Mouse (Mus musculus) urinary bladder, postnatal 10 days (tissue): ENCODE results near the gene Ccdc38.

Experiments
- DNase-seq: peaks from one replicate; pipeline ENCODE4 v3.0.0; 2022; ENCODE audit warnings: low spot score

Ccdc38 gene

DNA sequence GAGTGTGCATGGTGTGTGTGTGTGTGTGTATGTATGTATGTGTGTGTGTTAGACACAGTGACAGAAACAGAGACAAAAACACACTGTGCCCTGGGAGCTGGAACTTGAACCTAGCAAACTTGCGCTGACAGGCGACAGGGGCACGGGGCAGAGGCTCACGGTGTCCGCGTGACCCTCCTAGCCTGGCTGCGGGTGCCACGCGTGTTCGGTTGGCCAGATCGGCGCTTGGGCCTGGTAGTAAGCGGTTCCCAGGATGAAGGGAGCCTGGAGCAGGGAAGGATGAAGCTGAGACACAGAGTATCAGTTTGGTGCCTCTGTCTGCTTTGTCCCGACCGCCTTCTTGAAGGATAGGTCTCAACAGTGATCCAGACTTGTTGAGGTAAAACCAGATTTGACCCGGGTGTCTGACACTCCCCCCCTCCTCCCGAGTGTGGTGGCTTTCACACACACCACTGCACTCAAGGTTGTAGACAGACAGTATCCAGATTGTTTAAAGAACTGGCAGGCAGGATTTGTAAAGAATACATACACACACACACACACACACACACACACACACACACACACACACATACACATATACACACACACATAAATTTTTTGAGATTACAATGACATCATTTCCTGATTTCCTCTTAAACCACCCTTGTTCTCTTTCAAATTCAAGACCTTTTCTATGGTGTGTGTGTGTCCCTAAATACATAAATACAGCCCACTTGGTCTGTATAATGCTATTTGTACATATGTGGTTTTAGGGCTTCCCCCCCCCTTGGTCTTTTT lies at the start of gene Ccdc38:
TSS of gene Ccdc38 (plus strand) at position 202 of the 780 bp plus-strand sequence.
- DNase-seq: no peak

DNA sequence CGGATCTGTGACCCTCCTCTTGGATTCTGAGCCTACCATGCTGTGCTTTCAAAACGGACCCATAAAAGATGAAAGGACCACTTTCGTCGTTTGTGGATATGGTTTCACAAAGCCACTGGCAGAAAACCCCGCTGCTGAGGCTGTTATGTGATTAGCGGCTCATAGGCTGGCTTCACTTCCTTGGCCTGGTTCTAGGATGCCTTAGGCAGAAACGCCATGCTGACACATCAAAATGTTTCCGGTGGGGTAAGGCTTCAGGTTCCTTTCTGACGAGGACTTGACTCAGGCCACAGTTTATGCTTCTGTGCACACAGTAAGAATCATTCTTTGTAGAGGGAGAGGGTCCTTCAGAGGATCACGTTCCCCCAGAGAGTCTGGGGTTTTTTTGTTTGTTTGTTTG lies 39.6 kb upstream of the Ccdc38 start:
- DNase-seq: no peak

DNA sequence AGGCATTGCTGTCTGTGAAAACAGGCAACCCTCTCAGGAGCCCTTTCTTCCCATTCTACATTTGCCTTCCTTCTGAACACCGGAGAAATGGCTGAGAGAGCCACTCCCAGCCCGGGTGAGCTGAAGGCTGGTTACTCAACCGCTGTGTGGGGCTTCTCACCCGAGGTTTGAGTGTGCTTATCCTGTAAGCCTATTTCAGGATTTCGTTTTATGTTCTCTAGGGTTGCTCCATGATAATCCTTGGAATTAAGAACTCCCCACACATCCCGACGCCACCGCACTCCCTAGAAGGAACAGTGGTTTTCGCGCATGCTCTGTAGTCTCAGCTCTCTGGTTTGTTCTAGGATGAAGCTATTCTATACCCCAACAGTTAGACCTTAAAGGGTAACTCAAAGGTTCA lies 39.1 kb upstream of the Ccdc38 start:
- no peak for DNase-seq

DNA sequence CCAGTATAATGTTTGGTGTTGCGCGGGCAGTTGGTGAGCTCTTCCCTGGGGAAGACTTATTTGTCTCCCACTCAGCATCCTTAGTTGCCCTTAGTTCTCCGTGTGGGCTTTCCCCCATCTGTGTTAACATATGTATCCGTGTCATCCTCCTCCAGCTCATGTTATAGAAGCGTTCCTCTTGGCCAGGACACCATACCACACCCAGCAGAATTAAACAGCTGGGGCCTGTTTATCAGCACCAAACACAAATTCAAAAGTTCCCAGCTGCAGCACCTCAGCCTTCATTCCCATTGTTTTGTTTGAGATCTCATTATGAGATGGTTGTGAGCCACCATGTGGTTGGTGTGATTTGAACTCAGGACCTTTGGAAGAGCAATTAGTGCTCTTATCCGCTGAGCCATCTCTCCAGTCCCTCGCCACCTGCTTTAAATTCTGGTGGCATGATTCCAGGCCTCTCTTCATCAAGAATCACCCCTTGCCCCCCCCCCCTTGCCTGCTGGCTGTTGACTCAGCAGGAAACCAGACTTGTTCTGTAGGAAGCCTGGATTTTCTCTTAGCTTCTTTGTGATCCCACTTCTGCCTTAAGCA lies 32.0 kb upstream of the Ccdc38 start:
- DNase-seq: no peak

DNA sequence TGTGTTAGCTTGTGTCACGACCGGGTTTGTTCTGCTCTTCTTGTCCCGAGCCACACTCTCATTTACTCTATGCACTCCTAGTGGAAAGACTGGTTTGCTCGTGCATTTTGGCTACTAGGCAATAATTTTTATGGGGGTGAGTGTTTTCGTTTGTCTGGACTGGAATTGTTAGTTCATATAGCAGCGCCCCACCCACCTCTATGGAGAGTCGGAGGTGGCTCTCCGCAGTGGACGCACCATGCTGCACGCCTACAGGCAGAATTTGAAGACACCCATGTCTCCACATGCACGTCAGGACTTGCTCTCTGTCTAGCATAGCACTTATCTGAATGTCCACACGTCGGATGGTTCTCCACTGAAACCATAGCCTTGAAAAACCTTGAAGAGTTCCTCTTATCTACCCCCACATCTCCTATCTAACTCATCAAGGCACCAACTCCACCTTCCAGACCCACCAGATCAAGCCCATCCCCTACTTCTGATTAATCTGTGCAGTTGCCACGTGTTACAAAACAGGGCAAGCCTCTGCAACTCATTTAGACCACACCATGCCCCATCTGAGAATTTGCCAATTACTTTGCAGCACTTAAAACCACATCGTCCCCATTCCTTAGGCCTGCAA lies 30.8 kb upstream of the Ccdc38 start:
- no peak for DNase-seq

DNA sequence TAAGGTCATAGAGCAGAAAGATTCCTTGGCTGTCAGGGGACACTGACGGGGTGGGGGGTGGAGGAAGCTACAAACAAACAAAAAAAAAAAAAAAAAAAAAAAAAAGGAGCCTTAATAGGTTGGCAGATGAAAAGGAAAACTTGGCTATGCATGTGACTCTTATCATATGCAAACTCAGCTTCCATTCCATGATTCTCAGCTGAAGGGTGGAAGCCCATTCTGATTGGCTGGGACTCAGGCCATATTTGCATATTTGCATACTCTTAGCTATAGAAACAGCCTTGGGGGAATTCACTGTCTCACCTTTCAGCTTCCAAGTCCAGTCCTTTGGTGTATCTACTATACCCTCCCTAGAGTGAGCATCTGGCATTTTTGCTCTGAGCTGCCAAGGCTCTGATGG lies 25.0 kb upstream of the Ccdc38 start:
- no peak for DNase-seq

DNA sequence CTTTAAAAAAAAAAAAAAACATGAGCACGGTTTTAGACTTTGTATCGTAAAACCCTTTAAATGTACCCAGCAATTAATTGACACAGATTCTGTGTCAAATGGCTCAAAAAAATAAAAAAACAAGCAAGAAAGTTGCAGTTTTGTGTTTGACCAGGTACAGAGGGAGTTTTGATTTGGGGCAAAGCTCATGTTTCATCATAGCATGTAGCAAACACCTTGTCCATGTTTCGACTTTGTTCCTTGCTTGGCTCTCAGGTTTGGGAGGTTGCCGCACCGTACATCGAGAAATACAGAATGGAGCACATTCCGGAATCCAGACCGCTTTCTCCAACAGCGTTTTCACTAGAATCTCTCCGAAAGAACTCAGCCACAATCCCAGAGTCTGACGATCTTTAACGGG lies 24.5 kb upstream of the Ccdc38 start:
- no peak for DNase-seq

DNA sequence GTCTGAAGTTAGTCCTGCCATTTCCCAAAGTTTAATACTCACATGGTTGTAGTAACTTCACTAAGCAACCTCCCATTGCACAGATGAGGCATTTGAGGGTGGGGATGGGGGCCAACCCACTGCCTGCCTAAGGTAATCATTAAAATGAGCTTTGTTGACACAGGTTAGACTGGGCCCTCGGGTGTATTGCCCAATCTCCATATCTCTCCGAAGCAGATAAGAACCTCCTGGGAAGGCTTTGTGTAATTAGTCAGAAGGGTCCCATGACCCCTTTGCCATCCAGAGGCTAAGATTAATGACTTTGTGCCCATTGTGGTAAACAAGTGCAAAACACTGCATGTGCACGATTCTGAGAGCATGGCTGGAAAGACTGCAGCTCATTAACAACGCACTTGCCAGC lies 22.7 kb upstream of the Ccdc38 start:
- DNase-seq: no peak

DNA sequence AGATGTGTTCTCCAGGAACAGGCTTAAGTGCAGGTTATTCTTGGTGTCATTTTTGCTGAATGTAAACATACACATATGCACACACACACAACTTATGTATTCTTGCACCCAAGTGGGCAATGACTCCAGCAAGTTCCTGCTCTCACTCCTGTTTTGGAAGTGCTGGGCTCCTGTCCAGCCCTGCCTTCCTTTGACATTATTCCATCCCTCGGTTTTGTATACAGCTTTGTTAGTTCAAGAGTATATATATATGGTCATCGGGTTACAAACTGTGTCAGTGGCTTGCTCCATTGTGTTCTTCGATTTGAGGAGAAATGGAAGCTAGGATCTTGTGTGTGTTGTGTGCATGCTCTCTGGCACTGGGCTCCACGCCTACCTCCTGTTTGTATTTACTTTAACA lies 22.2 kb upstream of the Ccdc38 start:
- DNase-seq: no peak

DNA sequence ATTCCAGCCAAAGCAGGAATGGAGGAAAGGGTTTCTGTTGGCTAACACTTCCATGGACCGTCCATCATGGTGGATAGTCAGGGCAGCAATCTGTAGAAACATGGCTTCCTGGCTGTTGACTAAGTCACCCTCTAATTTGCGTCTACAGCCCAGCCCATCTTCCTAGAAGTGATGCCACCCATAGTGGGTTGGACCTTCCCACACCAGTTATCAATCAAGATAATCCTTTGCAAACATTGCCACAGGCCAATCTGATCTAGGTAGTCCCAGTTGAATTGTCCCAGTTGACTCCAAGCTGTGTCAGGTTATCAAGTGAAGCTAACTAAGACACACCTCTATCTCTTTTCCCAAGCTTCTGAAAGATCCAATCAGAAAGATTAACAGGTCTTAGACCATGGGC lies 21.8 kb upstream of the Ccdc38 start:
- DNase-seq: no peak

DNA sequence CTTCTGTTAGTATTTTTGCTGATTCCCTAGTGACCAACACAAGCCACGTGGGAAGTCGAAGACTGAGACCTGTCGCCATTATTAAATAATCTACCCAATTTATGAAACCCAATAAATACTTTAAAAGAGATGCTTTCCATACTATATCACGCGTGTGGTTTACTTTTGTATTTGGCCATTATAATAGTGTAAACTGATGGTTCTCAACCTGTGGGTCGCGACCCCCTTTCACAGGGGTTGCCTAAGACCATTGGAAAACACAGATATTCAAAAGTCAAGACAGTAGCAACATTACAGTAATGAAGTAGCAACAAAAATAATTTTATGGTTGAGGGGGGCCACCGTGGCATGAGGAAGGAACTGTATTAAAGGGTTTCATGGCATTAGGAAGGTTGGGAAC lies 21.3 kb upstream of the Ccdc38 start:
- DNase-seq: no peak

DNA sequence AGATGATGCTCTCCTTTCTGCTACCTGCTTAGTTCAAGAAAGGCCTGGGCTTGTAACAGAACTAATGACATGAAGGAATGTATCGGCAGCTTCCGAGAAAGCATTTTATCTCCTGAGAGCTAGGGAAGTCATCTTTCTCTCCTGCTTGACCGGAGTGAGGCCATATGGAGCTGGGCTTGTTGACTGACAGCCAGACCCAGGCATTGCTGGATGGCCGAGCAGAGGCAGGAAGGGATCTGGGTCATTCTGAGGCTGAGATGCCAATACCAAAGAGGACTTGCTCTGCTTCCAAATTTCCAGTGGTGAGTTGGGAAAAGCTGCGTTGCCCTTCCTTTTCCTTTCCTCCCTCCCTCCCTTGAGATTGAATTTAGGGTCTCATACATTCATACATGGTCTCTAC lies 20.7 kb upstream of the Ccdc38 start:
- no peak for DNase-seq

DNA sequence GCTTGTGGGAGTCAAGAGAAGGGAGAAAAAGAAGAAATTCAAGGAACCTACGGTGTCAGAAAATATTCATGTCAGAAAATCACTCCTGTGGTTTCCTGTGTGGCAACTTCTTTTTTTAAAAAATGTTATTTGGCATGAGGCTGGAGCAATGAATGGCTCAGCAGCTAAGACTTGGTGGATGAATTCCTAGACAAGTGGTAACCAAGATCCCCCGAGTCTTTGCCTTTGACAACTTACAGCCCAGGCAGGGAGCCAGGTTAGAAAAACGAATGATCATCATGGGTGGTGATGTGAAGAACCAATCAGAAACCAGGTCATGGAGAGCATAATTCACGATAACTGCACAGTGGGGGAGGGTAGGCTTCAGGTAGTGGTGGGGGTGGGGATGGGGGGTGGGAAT lies 19.4 kb upstream of the Ccdc38 start:
- no peak for DNase-seq

DNA sequence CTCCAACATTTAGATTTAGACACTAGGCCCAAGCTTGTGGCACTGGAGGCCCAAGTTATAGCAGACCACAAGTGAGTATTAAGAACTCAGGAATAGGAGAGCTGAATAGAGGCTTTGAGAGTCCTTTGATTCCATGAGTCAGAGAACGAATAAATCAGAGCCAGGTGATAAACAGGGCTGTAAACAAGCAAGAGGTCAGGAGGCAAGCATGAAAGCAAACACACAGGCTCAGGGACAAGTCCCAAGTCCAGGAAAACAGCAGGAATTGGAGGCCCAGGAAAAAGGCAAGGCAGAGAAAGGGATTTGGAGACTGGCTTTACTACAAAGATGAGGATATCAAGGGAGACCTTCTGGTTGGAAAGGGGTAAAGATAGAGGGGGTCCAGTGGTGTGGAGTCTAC lies 15.1 kb upstream of the Ccdc38 start:
- no peak for DNase-seq

DNA sequence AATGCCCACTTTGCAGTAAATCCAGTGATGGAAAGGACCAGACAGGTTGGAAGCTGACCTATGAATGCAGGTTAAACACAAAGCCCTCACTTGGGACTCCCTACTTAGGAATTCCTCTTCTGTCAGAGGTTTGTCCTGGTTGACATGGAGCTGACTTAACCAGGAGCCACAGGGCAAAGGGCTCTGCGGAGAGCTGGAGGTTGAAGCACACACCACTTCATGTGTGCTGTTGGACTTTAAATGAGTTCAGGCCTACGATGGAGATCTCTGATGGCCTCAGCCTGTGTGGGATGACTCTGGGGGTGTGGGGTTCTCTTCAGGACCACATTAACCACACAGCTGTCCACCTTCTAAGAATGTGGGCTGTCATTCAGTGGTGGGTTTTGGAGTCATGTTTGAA lies 2.1 kb upstream of the Ccdc38 start:
- no peak for DNase-seq

DNA sequence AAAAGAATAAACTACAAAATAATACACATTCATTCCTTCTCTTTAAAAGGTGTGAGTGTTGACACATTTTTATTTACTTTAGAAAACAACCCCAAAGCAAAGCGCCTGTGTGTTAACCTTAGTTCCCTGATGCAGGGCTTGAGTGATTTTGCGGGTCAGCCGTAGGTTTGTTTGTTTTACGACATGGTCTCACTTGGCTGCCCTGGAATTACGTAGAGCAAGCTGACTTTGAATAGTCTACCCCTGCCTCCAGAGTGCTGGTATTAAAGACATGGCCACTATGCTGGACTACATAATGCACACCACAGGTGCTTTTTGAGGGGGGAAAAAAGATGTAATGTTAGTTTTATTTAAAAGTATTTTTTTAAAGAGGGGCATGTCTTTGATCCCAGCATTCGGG lies 1.6 kb upstream of the Ccdc38 start:
- DNase-seq: no peak

DNA sequence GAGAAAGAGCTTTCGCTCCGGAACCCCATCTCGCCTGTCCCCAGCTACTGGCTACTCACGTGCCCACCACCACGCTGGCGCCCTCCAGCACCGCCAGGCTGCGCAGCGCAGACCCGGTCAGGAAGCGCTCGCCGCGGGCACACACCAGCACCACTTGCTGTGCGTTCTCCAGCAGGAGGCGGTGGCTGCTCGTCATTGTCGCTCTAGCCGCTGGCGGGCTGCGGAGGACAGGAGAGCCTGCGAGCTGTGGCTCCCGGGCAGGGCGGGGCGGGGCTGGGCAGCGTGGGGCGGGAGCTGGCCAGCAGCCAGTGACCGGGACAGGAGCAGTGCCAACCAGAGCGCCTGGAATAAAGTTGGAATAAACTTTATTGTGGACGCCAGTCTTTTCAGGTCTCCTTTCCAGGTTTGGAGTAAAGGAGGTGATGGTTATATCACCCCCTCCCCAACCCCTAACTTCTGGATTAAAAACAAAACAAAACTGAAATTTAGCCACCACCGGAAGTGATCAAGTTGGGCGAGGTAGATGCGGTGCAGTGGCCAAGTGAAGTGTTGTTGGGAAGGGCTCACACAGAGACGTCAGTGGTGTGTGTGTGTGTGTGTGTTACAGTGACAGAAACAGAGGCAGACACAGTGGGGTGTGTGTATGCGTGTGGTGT lies 529 bp upstream of the Ccdc38 start, which contains the start of gene Amdhd1:
TSS of gene Amdhd1 (minus strand) at position 259 of the 656 bp plus-strand sequence.
- peak; percentile 38 for DNase-seq

DNA sequence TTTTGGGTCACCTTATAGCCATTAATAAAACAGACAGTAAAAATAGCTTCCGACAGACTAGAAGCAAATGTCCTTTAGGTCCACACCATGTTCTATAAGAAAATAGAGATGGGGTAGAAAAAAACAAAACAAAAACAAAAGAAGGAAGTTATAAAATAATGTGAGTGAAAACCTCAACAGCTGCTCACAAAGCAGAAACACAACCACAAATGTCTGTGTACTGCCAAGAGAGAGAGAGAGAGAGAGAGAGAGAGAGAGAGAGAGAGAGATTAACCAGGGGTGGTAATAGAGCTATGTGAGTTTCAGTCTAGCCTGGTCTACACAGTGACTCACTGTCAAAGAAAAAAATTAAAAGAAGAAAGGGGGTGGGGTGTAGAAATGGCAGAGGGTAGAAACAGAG lies 1.2 kb downstream of the Ccdc38 start:
- DNase-seq: no peak

DNA sequence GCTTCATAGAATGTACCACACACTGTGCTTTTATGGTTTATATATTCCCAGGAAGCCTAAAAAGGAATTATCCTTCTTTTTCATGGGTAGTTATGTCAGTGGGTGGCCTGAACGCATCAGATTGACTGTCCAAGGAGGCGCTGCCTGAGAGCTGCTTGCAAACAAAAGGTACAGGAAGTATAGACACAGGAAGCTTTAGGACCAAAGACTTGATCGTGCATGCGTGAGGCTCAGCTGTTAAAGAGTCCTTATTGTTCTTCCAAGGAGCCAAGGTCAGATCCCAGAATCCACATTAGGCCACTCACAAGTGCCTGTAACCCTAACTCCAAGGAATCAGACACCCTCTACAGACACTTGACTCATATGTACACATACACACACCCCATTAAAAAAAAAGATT lies 1.9 kb downstream of the Ccdc38 start:
- no peak for DNase-seq

DNA sequence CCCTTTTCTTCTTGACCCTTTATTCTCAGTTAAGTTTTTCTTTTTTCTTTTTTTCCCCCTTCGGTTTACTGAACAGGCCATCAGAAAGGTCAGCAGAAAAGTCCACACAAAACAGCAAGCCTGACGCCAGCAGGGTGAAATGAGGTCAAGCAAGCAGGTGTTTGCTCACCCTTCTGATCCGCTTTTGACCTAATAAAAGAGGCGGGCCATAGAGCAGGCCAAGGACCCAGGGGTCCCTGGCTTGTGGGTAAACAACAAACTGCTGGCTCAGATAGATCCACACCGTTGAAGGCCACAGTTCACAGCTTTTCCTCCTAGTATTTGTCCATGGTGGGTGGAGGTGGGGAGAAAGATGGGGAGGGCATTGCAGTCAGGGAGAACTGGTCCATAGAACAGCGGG lies 2.7 kb downstream of the Ccdc38 start:
- no peak for DNase-seq

DNA sequence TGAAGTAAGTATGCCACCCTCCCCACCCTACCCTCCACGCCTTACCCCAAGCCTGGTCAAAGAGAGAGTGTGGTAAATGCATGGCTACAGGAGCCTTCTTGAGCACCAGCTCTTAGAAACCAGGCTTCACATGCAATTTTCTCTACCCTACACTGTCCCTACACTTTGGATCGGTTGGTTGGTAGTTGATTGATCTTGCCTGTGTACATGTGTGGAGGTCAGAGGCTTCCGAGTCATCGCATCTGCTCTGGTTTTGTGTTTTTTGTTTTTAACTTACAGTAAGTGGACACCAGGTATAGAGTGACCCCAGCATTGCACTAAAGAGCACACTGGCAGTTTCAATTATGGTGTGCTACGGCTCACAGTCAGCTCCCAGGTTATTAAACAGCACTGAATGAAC lies 3.7 kb downstream of the Ccdc38 start:
- DNase-seq: no peak

DNA sequence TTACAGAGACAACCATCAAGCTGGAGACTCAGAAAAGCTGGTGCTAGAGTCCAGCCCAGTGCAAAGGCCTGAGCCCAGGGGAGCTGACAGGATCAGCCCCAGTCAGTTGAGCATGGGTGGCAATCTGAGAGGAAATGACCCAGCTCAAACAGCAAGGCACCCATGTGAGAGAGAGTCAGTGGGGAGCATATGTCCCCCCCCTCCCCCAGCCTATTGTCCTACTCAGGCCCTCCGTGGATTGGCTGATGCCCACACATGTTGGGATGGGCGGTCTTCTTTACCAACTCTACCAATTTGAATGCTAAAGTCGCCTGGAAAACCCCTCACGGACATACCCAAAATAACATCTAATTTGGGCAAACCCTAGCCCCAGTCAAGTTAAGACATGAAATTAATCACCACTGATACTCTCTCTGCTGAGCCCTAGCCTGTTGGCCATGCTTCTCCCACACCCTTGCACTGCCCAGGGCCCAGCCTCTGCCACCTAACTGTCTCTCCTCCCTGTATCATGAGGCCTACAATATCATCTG lies 7.4 kb downstream of the Ccdc38 start:
- no peak for DNase-seq

DNA sequence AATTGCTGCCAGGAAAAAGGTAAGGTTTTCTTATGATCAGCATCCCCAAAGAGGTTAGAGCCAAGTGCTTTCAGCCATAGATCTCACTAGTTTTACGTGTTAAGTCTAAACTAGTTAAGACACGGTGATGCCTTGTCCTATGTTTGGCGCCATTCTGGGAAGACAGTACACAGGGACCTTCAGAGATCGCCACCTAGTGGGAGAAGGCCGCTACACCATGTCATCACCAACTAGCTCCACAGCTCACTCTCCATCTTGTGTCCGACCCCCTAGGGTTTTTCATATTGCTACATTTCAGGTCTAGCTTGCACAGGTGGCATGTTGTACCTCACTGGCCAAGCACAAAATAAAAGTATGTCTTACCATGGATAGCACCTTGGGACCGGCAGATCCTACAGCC lies 8.6 kb downstream of the Ccdc38 start:
- DNase-seq: no peak
